31 mouse cellular contexts compared by ENCODE assay signal in the genomic region with DNA sequence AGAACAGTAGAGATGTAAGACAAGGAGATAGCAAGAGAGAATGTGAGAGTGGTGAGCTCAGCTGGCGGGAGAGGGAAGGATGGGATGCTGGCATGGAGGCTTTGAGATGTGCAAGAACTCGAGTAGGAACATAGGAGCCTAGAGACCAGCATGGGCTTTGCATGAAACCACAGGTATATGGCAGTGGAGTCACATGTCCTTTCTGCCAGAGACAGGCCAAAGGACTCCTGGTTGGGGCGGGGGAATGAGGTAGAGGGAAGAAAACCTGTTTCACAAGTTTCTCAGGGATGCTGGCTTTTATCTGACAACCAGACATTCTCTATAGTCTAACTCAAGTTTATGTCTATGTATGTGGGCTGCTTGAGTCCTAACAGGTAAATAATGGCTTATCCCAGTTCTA. TPM values are rescaled to one million over a fixed set of nuclear protein-coding genes. Genes with fewer than 3 reads are reported as not detected.
"Had no signal": no experiment of that assay in that cellular context is flagged by ENCODE, and none has a peak within 500 bp of the region (broad histone marks: within the 10 kb centered on the region; RNA-seq: fewer than 3 reads in every experiment).

No protein-coding gene starts in this region.

- H3K4me1 ChIP-seq: embryonic facial prominence, embryonic 12.5 days; embryonic facial prominence, embryonic 13.5 days; embryonic facial prominence, embryonic 15.5 days; forebrain, embryonic 10.5 days; forebrain, embryonic 12.5 days; forebrain, embryonic 13.5 days; forebrain, embryonic 15.5 days had no signal

- ATAC-seq: forebrain, embryonic 13.5 days; forebrain, embryonic 14.5 days; forebrain, embryonic 15.5 days; forebrain, embryonic 16.5 days; forebrain, postnatal 0 days had no signal

- H3K27ac ChIP-seq: embryonic facial prominence, embryonic 12.5 days; embryonic facial prominence, embryonic 13.5 days; embryonic facial prominence, embryonic 15.5 days; forebrain, embryonic 10.5 days; forebrain, embryonic 12.5 days; forebrain, embryonic 13.5 days; forebrain, embryonic 15.5 days; gastrocnemius, adult 2 months; heart, adult 2 months had no signal

- H3K9me3 ChIP-seq: embryonic facial prominence, embryonic 12.5 days; embryonic facial prominence, embryonic 13.5 days; embryonic facial prominence, embryonic 15.5 days; forebrain, embryonic 10.5 days; forebrain, embryonic 12.5 days; forebrain, embryonic 13.5 days; forebrain, embryonic 15.5 days had no signal

- DNase-seq: cerebellum, adult 18-20 months; cerebellum, adult 2 months; cerebellum, adult 8-10 months; cerebellum, adult 9-10 months; cerebellum, adult 9-11 months; cerebellum, postnatal 10 days; cerebellum, postnatal 14 days; cerebellum, postnatal 25 days; cerebellum, postnatal 36 days; embryo, embryonic 11 days; forebrain, postnatal 0 days; gastrocnemius, adult 2 months; gastrocnemius, postnatal 10 days; gastrocnemius, postnatal 14 days; gastrocnemius, postnatal 25 days; gastrocnemius, postnatal 36 days; heart, adult 11 months; heart, adult 18-20 months; heart, adult 2 months had no signal

- H3K27me3 ChIP-seq: embryonic facial prominence, embryonic 12.5 days; embryonic facial prominence, embryonic 13.5 days; embryonic facial prominence, embryonic 15.5 days; forebrain, embryonic 12.5 days; forebrain, embryonic 13.5 days; forebrain, embryonic 15.5 days had no signal

- H3K4me2 ChIP-seq: embryonic facial prominence, embryonic 12.5 days; embryonic facial prominence, embryonic 13.5 days; embryonic facial prominence, embryonic 15.5 days; forebrain, embryonic 12.5 days; forebrain, embryonic 13.5 days; forebrain, embryonic 15.5 days had no signal

- H3K9ac ChIP-seq: embryonic facial prominence, embryonic 12.5 days; embryonic facial prominence, embryonic 13.5 days; embryonic facial prominence, embryonic 15.5 days; forebrain, embryonic 12.5 days; forebrain, embryonic 13.5 days; forebrain, embryonic 15.5 days; forebrain, postnatal 0 days had no signal

- H3K36me3 ChIP-seq: embryonic facial prominence, embryonic 12.5 days; embryonic facial prominence, embryonic 13.5 days; embryonic facial prominence, embryonic 15.5 days; forebrain, embryonic 10.5 days; forebrain, embryonic 12.5 days; forebrain, embryonic 15.5 days had no signal

- H3K4me3 ChIP-seq: embryonic facial prominence, embryonic 12.5 days; embryonic facial prominence, embryonic 13.5 days; embryonic facial prominence, embryonic 15.5 days; erythroblast, embryonic 14.5 days; forebrain, embryonic 10.5 days; forebrain, embryonic 12.5 days; forebrain, embryonic 13.5 days; forebrain, embryonic 15.5 days; gastrocnemius, adult 2 months; heart, adult 2 months had no signal

RNA-seq across cellular contexts. Expression of gene Armc3, which starts 55.9 kb away (rescaled TPM):
- total RNA-seq: gastrocnemius, adult 18-20 months; gastrocnemius, adult 2 months; gastrocnemius, adult 8-10 months; gastrocnemius, postnatal 10 days; gastrocnemius, postnatal 14 days; gastrocnemius, postnatal 25 days; gastrocnemius, postnatal 36 days; heart, adult 2 months had no signal
- polyA plus RNA-seq: erythroblast, embryonic 14.5 days had no signal
